Mouse (Mus musculus): ENCODE results near the gene Zfp618. TPM values are rescaled to one million over a fixed set of nuclear protein-coding genes. Genes with fewer than 3 reads are reported as not detected.

Gene Zfp618
- total RNA-seq, 1 experiment from 2014 or later, result not detected

DNA sequence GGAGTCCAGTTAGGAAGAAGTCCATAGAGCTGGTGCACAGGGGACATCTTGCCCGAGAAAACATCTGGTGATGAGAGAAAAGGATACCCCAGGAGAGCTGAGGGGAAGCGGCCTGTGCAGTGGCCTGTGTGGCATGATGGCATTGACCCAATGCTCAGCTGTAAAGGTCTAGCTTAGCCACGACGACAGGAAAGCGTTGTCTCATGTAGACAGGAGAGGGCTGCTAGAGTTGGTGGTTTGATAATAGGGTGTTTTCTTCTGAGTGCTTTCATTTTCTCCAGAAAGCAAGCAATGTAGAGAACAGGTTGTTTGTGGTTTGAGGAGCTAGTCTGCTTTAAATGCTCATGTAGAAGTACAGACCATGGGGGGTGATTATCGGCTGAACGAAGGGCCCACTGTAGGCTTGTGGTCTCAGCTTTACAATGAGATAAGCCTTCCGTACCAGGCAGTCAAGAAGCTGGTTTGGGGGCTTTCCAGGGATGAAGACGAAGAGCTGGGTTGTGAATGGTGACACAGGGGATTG lies 59.4 kb downstream of the Zfp618 start:
- no peak for ATAC-seq (ENCODE audit: extremely low read depth, insufficient number of reproducible peaks, low FRiP score, poor library complexity, severe bottlenecking)

- ATAC-seq (ENCODE audit: extremely low read depth, insufficient number of reproducible peaks, low FRiP score, poor library complexity, severe bottlenecking), result no peak
Observed at GRCm38 (mm10) chr4:63025306-63025705, 59.9 kb downstream of the Zfp618 start.

- ATAC-seq (ENCODE audit: extremely low read depth, insufficient number of reproducible peaks, low FRiP score, poor library complexity, severe bottlenecking), result no peak
Observed at GRCm38 (mm10) chr4:63026286-63026685, 60.9 kb downstream of the Zfp618 start.

DNA sequence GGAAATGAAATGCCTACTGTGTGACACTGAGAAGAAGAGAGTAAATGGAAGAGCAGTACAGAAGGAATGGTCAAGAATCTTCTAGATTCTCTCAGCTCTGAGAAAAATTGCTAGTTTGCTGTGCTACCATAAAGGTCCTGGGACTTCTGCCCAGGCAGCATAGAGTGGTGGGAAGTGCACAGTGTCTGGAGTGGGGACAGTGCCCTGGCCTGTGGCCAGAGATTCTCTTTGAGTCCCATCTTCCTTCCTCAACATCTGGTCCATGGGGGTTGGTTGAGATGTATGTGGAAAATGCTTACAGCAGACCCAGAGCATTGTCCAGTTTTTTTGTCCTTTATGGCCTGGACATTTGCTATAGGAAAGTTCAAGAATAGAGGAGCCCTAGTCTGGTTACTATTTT lies 62.1 kb downstream of the Zfp618 start:
- ATAC-seq (ENCODE audit: extremely low read depth, insufficient number of reproducible peaks, low FRiP score, poor library complexity, severe bottlenecking), result no peak

DNA sequence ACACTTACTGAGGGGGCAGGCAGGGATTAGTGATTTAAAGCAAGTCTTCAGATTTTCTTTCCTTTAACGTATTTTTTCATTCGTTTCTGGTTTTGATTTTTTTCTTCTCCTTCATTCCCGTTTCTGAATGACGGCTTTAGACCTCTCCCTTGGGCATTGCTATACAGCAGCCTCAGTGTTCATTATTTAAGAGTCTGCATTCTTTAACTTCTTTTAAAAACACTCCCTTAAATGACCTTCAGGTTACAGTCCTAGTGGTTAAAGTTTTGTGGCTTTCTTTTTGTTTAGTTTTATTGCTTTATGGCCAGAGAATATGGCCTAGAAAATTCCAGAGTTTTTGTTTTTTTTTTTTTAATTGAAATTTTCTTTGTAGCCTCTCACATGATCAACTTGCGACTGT lies 64.8 kb downstream of the Zfp618 start:
- no peak for ATAC-seq (ENCODE audit: extremely low read depth, insufficient number of reproducible peaks, low FRiP score, poor library complexity, severe bottlenecking)

- ATAC-seq (ENCODE audit: extremely low read depth, insufficient number of reproducible peaks, low FRiP score, poor library complexity, severe bottlenecking), result no peak
Observed at GRCm38 (mm10) chr4:63031240-63031639, 65.9 kb downstream of the Zfp618 start.

DNA sequence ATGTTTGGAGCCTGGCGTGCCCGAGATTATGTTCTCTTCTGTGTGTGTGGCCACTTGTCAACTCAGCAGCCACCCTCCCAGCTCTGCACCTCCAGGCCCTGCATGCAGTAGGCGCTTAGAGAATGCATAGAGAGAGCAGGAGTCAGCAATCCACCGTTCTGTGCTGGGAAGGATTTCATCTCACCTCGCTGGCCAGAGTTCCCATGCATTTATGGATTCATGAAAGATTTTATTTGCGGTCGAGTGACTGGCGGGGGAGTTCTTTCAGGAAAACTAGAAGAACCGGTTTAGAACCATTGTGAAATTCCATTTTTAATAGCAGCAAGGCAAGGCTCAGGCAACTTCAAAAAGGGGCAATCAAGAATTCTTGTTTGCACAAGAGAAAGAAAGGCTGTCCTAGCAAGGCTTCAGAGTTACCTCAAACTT lies 67.2 kb downstream of the Zfp618 start:
- no peak for ATAC-seq (ENCODE audit: extremely low read depth, insufficient number of reproducible peaks, low FRiP score, poor library complexity, severe bottlenecking)

DNA sequence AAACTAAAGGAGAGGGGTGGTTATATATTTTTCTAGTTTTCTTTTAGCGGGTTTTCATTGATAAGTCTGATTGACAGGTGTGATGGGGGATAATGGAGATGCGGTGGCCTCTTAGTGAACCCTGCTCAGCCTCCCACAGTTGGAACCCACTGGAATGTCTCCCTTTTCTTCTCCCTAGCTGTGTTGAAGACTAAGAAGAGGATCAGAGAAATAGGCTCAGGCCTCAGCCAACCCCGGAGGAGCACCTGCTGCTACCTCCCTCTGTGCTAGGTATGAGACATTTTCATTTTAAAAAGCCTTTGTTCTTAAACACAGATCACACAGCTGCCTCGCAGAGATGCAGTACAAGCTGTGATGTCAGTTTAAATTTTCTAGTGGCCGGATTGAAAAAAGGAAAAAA lies 68.4 kb downstream of the Zfp618 start:
- no peak for ATAC-seq (ENCODE audit: extremely low read depth, insufficient number of reproducible peaks, low FRiP score, poor library complexity, severe bottlenecking)

DNA sequence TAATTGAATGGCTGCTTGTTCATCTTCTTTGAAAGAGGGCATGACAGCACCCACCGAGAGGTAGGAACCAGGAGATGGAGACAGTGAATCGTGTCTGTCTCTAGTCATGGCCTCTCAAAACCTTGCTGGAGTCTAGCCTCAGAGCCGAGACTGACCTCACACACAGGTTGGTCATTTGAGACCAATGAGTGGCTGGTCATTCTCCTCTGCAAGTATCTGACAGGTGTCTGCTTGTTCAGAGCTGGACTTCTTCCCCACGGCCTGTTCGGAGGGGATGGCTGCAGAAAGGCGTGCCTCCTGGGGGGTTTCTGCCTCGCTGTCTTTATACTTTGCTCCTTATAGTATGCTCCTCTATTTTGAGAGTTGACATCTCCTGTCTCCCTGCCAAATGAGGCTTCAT lies 70.6 kb downstream of the Zfp618 start:
- no peak for ATAC-seq (ENCODE audit: extremely low read depth, insufficient number of reproducible peaks, low FRiP score, poor library complexity, severe bottlenecking)

DNA sequence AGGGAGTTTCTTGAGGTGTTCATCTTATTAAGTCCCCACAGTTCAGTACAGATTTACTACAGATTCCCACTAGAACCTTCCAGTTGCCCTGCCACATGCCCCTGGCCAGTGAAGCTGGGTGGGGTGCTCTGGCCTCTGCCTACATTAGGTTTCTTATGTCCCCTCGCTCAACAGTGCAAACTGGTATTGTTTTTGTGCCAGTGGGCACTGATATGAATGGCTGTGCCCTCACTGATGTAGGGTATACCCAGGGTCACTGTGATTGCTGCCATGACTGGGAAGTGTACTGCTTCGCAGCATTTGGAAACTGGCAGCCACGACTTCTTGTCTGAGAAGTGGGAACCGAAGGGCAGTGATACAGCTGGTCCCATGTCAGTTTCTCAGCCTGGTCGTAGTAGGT lies 71.4 kb downstream of the Zfp618 start:
- no peak for ATAC-seq (ENCODE audit: extremely low read depth, insufficient number of reproducible peaks, low FRiP score, poor library complexity, severe bottlenecking)

GRCm38 (mm10) chr4:63037555-63037954 lies 72.2 kb downstream of the Zfp618 start:
- no peak for ATAC-seq (ENCODE audit: extremely low read depth, insufficient number of reproducible peaks, low FRiP score, poor library complexity, severe bottlenecking)

DNA sequence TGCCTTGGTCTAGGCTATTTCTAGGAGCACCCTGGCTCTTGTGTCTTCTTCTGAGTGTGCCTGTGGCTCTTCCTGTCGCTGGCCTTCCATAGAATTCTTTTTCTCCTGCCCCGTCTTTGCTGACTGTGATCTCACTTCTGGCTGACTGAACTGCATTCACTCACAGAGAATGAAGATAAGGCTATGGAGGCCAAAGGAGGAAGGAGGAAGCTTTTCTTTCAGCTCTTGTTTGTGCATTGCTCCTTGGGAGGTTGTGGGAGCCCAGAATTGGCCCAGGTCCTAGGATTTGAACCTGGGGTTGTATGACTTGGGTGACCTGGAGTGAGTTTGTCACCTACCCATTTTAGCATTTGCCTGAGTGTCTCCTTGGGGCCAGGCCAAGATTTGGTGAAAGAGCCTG lies 72.9 kb downstream of the Zfp618 start:
- ATAC-seq (ENCODE audit: extremely low read depth, insufficient number of reproducible peaks, low FRiP score, poor library complexity, severe bottlenecking), result no peak

GRCm38 (mm10) chr4:63038937-63039336 lies 73.6 kb downstream of the Zfp618 start:
- no peak for ATAC-seq (ENCODE audit: extremely low read depth, insufficient number of reproducible peaks, low FRiP score, poor library complexity, severe bottlenecking)

GRCm38 (mm10) chr4:63048606-63049005 lies 83.2 kb downstream of the Zfp618 start:
- ATAC-seq (ENCODE audit: extremely low read depth, insufficient number of reproducible peaks, low FRiP score, poor library complexity, severe bottlenecking), result no peak

- ATAC-seq (ENCODE audit: extremely low read depth, insufficient number of reproducible peaks, low FRiP score, poor library complexity, severe bottlenecking), result no peak
Observed at GRCm38 (mm10) chr4:63049596-63050318, 84.4 kb downstream of the Zfp618 start.

- no peak for ATAC-seq (ENCODE audit: extremely low read depth, insufficient number of reproducible peaks, low FRiP score, poor library complexity, severe bottlenecking)
Observed at GRCm38 (mm10) chr4:63050319-63050676, 84.9 kb downstream of the Zfp618 start.

DNA sequence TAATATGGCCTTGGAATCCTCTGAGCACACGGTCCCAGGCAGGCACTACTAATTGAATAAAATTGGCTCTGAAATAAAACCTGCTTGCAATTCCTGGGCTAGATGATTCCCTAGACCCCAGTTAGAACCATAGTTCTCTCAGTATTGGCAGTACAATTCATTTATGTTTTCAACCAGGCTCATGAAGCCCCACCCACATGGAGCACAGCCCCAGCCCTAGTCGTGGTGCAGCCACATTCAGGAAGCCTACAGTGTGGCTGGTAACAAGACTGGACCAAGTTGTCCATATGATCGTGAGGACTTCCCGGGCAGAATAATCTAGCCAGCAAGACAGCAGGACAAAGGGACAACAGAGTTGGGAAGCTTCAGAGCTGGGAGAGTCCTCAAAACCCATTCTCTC lies 85.6 kb downstream of the Zfp618 start:
- no peak for ATAC-seq (ENCODE audit: extremely low read depth, insufficient number of reproducible peaks, low FRiP score, poor library complexity, severe bottlenecking)

GRCm38 (mm10) chr4:63051940-63052661 lies 86.7 kb downstream of the Zfp618 start:
- ATAC-seq (ENCODE audit: extremely low read depth, insufficient number of reproducible peaks, low FRiP score, poor library complexity, severe bottlenecking), result no peak

- ATAC-seq (ENCODE audit: extremely low read depth, insufficient number of reproducible peaks, low FRiP score, poor library complexity, severe bottlenecking), result no peak
Observed at GRCm38 (mm10) chr4:63052662-63053033, 87.3 kb downstream of the Zfp618 start.

GRCm38 (mm10) chr4:63055216-63055745 lies 89.9 kb downstream of the Zfp618 start:
- no peak for ATAC-seq (ENCODE audit: extremely low read depth, insufficient number of reproducible peaks, low FRiP score, poor library complexity, severe bottlenecking)
